Mouse (Mus musculus) splenic B cell, adult 2 months (primary cell): ENCODE results near the gene Sncg.

ENCODE experiments used
- DNase-seq: peaks from one replicate; pipeline ENCODE4 v3.0.0-alpha.2; 2011; ENCODE audit warnings: low read depth, low spot score
- H3K27me3 ChIP-seq: 2 replicates; pipeline ENCODE4 v1.6.1; 2012; ENCODE audit warnings: mild to moderate bottlenecking, low read length, moderate library complexity, mixed read lengths; ENCODE audit not compliant: control insufficient read depth, poor library complexity, insufficient read depth, severe bottlenecking
- H3K36me3 ChIP-seq: 2 replicates; pipeline ENCODE4 v1.6.1; 2012; ENCODE audit warnings: mild to moderate bottlenecking, low read length, moderate library complexity, mixed read lengths; ENCODE audit not compliant: control insufficient read depth, poor library complexity, insufficient read depth, severe bottlenecking

Sncg gene

GRCm38 (mm10) chr14:34360251-34360650 lies 14.3 kb downstream of the Sncg start:
- DNase-seq: no peak
- H3K36me3 ChIP-seq: no peaks in the 10 kb centered on the region
- H3K27me3 ChIP-seq: no peaks in the 10 kb centered on the region

GRCm38 (mm10) chr14:34359676-34360244 lies 14.8 kb downstream of the Sncg start:
- no peak for DNase-seq
- H3K36me3 ChIP-seq: no peaks in the 10 kb centered on the region
- no peaks in the 10 kb centered on the region for H3K27me3 ChIP-seq

GRCm38 (mm10) chr14:34357671-34358455 lies 16.7 kb downstream of the Sncg start:
- DNase-seq: no peak
- no peaks in the 10 kb centered on the region for H3K36me3 ChIP-seq
- no peaks in the 10 kb centered on the region for H3K27me3 ChIP-seq

- no peaks in the 10 kb centered on the region for H3K27me3 ChIP-seq
- no peak for DNase-seq
- H3K36me3 ChIP-seq: no peaks in the 10 kb centered on the region
These were observed 19.3 kb downstream of the Sncg start, which contains the start of gene Fam25c for GRCm38 (mm10) chr14:34355301-34355700. TSS of gene Fam25c (minus strand) at chr14:34355433.

- no peak for DNase-seq
- no peaks in the 10 kb centered on the region for H3K27me3 ChIP-seq
These were observed 20.1 kb downstream of the Sncg start for GRCm38 (mm10) chr14:34354456-34354855.

GRCm38 (mm10) chr14:34353326-34353725 lies 21.3 kb downstream of the Sncg start:
- DNase-seq: no peak
- H3K27me3 ChIP-seq: no peaks in the 10 kb centered on the region
- H3K36me3 ChIP-seq: no peaks in the 10 kb centered on the region

More at GRCm38 (mm10) chr14:34354456-34354855, 20.1 kb downstream of the Sncg start:
- no peaks in the 10 kb centered on the region for H3K36me3 ChIP-seq

GRCm38 (mm10) chr14:34352523-34352922 lies 22.1 kb downstream of the Sncg start:
- Histone ChIP-seq H3K27me3 (no peaks in the 10 kb centered on the region), H3K36me3 (no peaks in the 10 kb centered on the region)
- DNase-seq: no peak

GRCm38 (mm10) chr14:34351660-34352059 lies 22.9 kb downstream of the Sncg start:
- Histone ChIP-seq H3K27me3 (no peaks in the 10 kb centered on the region), H3K36me3 (no peaks in the 10 kb centered on the region)
- no peak for DNase-seq

GRCm38 (mm10) chr14:34349007-34349406 lies 25.6 kb downstream of the Sncg start:
- Histone ChIP-seq H3K27me3 (no peaks in the 10 kb centered on the region), H3K36me3 (no peaks in the 10 kb centered on the region; the same call in 1 of the 2 replicates)
- DNase-seq: no peak

- no peak for DNase-seq
- Histone ChIP-seq H3K27me3 (no peaks in the 10 kb centered on the region), H3K36me3 (no peaks in the 10 kb centered on the region; the same call in 1 of the 2 replicates)
These were observed 26.3 kb downstream of the Sncg start for GRCm38 (mm10) chr14:34348301-34348700.

GRCm38 (mm10) chr14:34347084-34347483 lies 27.5 kb downstream of the Sncg start:
- no peak for DNase-seq
- H3K27me3 ChIP-seq: no peaks in the 10 kb centered on the region
- peaks cover 2% of the 10 kb centered on the region for H3K36me3 ChIP-seq

GRCm38 (mm10) chr14:34345771-34346566 lies 28.6 kb downstream of the Sncg start:
- H3K27me3 ChIP-seq: no peaks in the 10 kb centered on the region
- no peak for DNase-seq

GRCm38 (mm10) chr14:34344361-34344760 lies 30.2 kb downstream of the Sncg start:
- DNase-seq: no peak
- no peaks in the 10 kb centered on the region for H3K27me3 ChIP-seq
- peaks cover 8% of the 10 kb centered on the region for H3K36me3 ChIP-seq

More at GRCm38 (mm10) chr14:34345771-34346566, 28.6 kb downstream of the Sncg start:
- H3K36me3 ChIP-seq: peaks cover 2% of the 10 kb centered on the region

- no peaks in the 10 kb centered on the region for H3K27me3 ChIP-seq
- H3K36me3 ChIP-seq: peaks cover 8% of the 10 kb centered on the region
- no peak for DNase-seq
These were observed 31.5 kb downstream of the Sncg start for GRCm38 (mm10) chr14:34343078-34343477.

- peaks cover 13% of the 10 kb centered on the region for H3K36me3 ChIP-seq
- H3K27me3 ChIP-seq: no peaks in the 10 kb centered on the region
- DNase-seq: no peak
These were observed 32.6 kb downstream of the Sncg start for GRCm38 (mm10) chr14:34341993-34342392.
